Mouse (Mus musculus) heart, postnatal 0 days (tissue): ENCODE results near the gene Hivep1.

Source experiments
- CTCF ChIP-seq: IDR thresholded peaks from 2 replicates; pipeline ENCODE4 v1.5.1; 2016; ENCODE audit warnings: antibody characterized with exemption, control low read depth, low read depth
- EP300 ChIP-seq: IDR thresholded peaks from 2 replicates; pipeline ENCODE4 v1.6.1; 2016; ENCODE audit warnings: antibody characterized with exemption, low read depth

DNA sequence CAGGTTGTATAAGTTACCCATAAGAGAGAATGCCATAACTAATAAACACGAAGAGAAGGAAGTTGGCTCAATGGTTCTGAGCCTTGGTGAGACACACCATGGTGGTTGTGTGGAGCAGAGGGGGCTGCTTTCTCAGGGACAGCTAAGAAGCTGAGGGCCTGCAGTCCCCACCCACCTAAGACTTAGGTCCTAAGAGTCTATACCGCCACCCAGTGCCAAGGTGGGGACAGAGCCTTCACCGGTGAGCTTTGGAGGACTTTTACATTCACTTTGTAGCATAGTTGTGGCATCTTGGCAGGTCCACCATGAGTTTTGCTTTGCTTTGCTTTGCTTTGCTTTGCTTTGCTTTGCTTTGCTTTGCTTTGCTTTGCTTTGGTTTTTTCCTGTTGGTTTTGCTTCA, 92.8 kb downstream of the Hivep1 start:
- TF ChIP-seq CTCF = peak; percentile 44
- no peak for TF ChIP-seq EP300
